Mouse (Mus musculus) brain, embryonic 14.5 days (tissue): ENCODE results near the gene Ppp3ca.

Experiments used
- CTCF ChIP-seq: fragments of 200-500 bp; IDR thresholded peaks from 2 replicates; pipeline ENCODE4 v1.5.1; 2012; ENCODE audit warnings: inconsistent platforms, mild to moderate bottlenecking, moderate library complexity, borderline replicate concordance; ENCODE audit not compliant: insufficient read depth, insufficient read length; ENCODE audit errors: extremely low read depth
- POLR2A ChIP-seq: fragments of 200-500 bp; IDR thresholded peaks from 2 replicates; pipeline ENCODE4 v1.6.1; 2012; ENCODE audit warnings: mild to moderate bottlenecking, inconsistent platforms, borderline replicate concordance; ENCODE audit not compliant: poor library complexity, insufficient read depth, insufficient read length, severe bottlenecking; ENCODE audit errors: extremely low read depth

DNA sequence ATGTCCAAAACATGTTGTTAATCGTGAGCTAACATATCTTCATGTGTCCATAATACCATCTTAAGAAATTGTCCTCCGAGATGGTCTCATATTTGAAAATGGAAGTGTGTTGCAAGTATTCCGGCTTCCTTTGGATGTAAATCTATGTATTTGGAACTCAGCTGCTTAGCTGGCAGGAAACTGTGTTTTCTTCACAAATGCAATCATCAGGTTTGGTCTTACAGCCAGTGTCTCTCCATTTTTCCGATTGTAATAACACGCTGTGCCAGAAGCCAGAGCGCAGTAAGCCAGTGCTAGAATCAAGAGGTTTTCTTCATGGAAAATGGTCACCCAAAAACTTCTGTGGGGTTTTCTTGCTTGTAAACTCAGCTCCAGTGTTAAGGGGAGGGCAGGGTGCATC is 104.3 kb downstream of the Ppp3ca start:
- TF ChIP-seq CTCF (no peak), POLR2A (no peak)
